8 mouse cellular contexts compared by ENCODE assay signal in genomic region chr17:22361101-22361781, GRCm38 (mm10). TPM values are rescaled to one million over a fixed set of nuclear protein-coding genes. Genes with fewer than 3 reads are reported as not detected.
DNase-seq lines count a peak whose midpoint lies in the region; ATAC-seq lines count a peak whose summit lies in the region.
"Not testable (repeated sequence)": the region's sequence is repeated elsewhere in the genome, so short reads cannot be mapped to it uniquely, and the experiment has no call there.

Gene Zfp944 (minus strand): TSS chr17:22361400.
Gene Zfp758 (plus strand): TSS chr17:22361453.

- peak within 1 kb of the TSS; percentile 56 for H3K4me2 ChIP-seq in hindbrain, embryonic 15.5 days

- H3K4me1 ChIP-seq in hindbrain, embryonic 15.5 days (replicated peaks): peaks cover 18% of the 10 kb centered on the region

- under 1% methylated on average over 29 of the region's 43 CpGs for WGBS in hindbrain, embryonic 15.5 days

- H3K4me3 ChIP-seq in hindbrain, embryonic 15.5 days: peak within 1 kb of the TSS; percentile 65

- peak within 1 kb of the TSS; percentile 69 for H3K9ac ChIP-seq in hindbrain, embryonic 15.5 days

- H3K9me3 ChIP-seq in hindbrain, embryonic 15.5 days: not testable (repeated sequence)

- H3K36me3 ChIP-seq in hindbrain, embryonic 15.5 days: peaks cover 19% of the 10 kb centered on the region

- not testable (repeated sequence) for H3K27me3 ChIP-seq in hindbrain, embryonic 15.5 days

- DNase-seq in R1 (ENCODE audit: low read depth, low spot score): peak; percentile 68
- DNase-seq in cerebellum, postnatal 36 days: peak; percentile 24 to 54
- peak; percentile 47 for DNase-seq in gastrocnemius, adult 18-20 months (ENCODE audit: low spot score)
- DNase-seq in layer of hippocampus, postnatal 36 days: peak; percentile 45 to 57
- DNase-seq in lung, postnatal 25 days (ENCODE audit: low spot score): peak; percentile 43
- peak; percentile 28 for DNase-seq in retina, adult 2 months (ENCODE audit: low read depth, low spot score)
- DNase-seq in thymus, postnatal 36 days: peak; percentile 49 to 61

- peak; percentile 98 for ATAC-seq in hindbrain, embryonic 15.5 days (ENCODE audit: low FRiP score, low read depth)

- peak within 1 kb of the TSS; percentile 78 for H3K27ac ChIP-seq in hindbrain, embryonic 15.5 days (replicated peaks)

RNA-seq across cellular contexts. Expression of gene Zfp944, which starts in this region (rescaled TPM):
- 1 to 10 TPM; 4.4 to 5.2 TPM for total RNA-seq in gastrocnemius, adult 18-20 months (2021)
- 13.1 and 13.8 TPM in 2 replicates for polyA plus RNA-seq in hindbrain, embryonic 15.5 days (2015; fragmentation: Nextera tagmentation; extraction: Ambion mirVana)
- 10 to 100 TPM; 10.2 to 11.6 TPM for total RNA-seq in layer of hippocampus, postnatal 36 days (2021)

RNA-seq across cellular contexts. Expression of gene Zfp758, which starts in this region (rescaled TPM):
- 1 to 10 TPM; 8.5 to 9.1 TPM for total RNA-seq in gastrocnemius, adult 18-20 months (2021)
- polyA plus RNA-seq in hindbrain, embryonic 15.5 days (2015; fragmentation: Nextera tagmentation; extraction: Ambion mirVana): 7.6 and 9.9 TPM in 2 replicates
- total RNA-seq in layer of hippocampus, postnatal 36 days (2021): 10 to 100 TPM; 12.6 to 12.9 TPM

Comparison
In these comparisons a context has a peak if more than half of its experiments do, and no peak if none do; other contexts are left out.
1. Peak in every context shown above with its lines: DNase-seq, ATAC-seq, H3K4me3 ChIP-seq and H3K27ac ChIP-seq.